Mouse (Mus musculus): ENCODE measurements around the gene Ywhag. TPM values are rescaled to one million over a fixed set of nuclear protein-coding genes. Genes with fewer than 3 reads are reported as not detected.

Gene Ywhag
- polyA plus RNA-seq, 1 experiment from 2014 or later = 208 TPM

- Histone ChIP-seq H3K27ac (ENCODE audit: low read depth, low read length) (no peak overlapping the region), H3K9ac (ENCODE audit: low read depth, low read length) (no peak overlapping the region), H3K9me3 (ENCODE audit: control insufficient read depth, low read length) (no peaks in the 10 kb centered on the region), H3K4me1 (replicated peaks; ENCODE audit: control insufficient read depth, insufficient read depth, low read length) (no peaks in the 10 kb centered on the region), H3K36me3 (ENCODE audit: control insufficient read depth, insufficient read depth, low read length) (peaks cover 18% of the 10 kb centered on the region), H3K4me2 (replicated peaks; ENCODE audit: low read depth, low read length) (no peak overlapping the region), H3K4me3 (ENCODE audit: low read depth, low read length) (no peak overlapping the region), H3K27me3 (ENCODE audit: control insufficient read depth, insufficient read depth, low read length) (no peaks in the 10 kb centered on the region)
- 90% methylated on average over 5 of the region's 5 CpGs for WGBS
- ATAC-seq (ENCODE audit: low FRiP score) (no peak), DNase-seq (ENCODE audit: low spot score) (no peak)
These were observed 21.2 kb downstream of the Ywhag start for GRCm38 (mm10) chr5:135913201-135913600.

DNA sequence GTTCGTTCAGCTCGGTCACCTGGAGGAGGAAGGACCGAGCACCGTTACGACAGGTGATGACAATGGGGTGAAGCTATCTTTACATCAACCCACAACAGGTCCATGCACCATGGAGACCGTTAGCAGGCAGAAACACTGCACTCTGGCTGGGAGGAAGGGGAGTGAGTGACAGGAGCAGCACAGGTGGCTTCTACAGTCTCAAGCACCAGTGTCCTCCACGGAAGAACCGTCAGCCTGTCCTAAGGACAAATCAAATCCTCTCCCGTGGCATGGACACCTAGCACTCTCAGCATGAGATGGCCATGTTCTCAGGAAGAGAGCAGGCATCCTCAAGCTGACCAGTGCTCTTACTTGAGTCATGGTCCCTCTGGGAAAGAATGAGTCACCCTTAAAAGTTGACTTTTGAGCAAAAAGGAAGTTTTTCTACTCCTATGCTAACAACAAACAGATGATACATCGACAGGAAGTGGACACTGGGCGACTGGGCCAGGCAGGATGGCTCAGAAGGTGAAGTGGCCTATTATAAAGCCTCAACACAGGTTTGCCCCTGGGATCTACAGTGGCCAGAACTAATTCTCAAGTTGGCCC is 22.7 kb downstream of the Ywhag start:
- no peaks in the 10 kb centered on the region for H3K4me1 ChIP-seq (replicated peaks; ENCODE audit: control insufficient read depth, insufficient read depth, low read length)
- no peak for ATAC-seq (ENCODE audit: low FRiP score)
- no peak overlapping the region for H3K9ac ChIP-seq (ENCODE audit: low read depth, low read length)
- peaks cover 16% of the 10 kb centered on the region for H3K36me3 ChIP-seq (ENCODE audit: control insufficient read depth, insufficient read depth, low read length)
- 88% methylated on average over 11 of the region's 11 CpGs for WGBS
- no peak for DNase-seq (ENCODE audit: low spot score)
- no peaks in the 10 kb centered on the region for H3K27me3 ChIP-seq (ENCODE audit: control insufficient read depth, insufficient read depth, low read length)
- H3K27ac ChIP-seq (ENCODE audit: low read depth, low read length) = no peak overlapping the region
- no peaks in the 10 kb centered on the region for H3K9me3 ChIP-seq (ENCODE audit: control insufficient read depth, low read length)
- H3K4me3 ChIP-seq (ENCODE audit: low read depth, low read length) = no peak overlapping the region
- H3K4me2 ChIP-seq (replicated peaks; ENCODE audit: low read depth, low read length) = no peak overlapping the region

GRCm38 (mm10) chr5:135910813-135911212 is 23.6 kb downstream of the Ywhag start:
- H3K9ac ChIP-seq (ENCODE audit: low read depth, low read length) = no peak overlapping the region
- H3K36me3 ChIP-seq (ENCODE audit: control insufficient read depth, insufficient read depth, low read length) = peaks cover 16% of the 10 kb centered on the region
- no peaks in the 10 kb centered on the region for H3K27me3 ChIP-seq (ENCODE audit: control insufficient read depth, insufficient read depth, low read length)
- no peaks in the 10 kb centered on the region for H3K4me1 ChIP-seq (replicated peaks; ENCODE audit: control insufficient read depth, insufficient read depth, low read length)
- no peak overlapping the region for H3K4me3 ChIP-seq (ENCODE audit: low read depth, low read length)
- H3K9me3 ChIP-seq (ENCODE audit: control insufficient read depth, low read length) = no peaks in the 10 kb centered on the region
- H3K27ac ChIP-seq (ENCODE audit: low read depth, low read length) = no peak overlapping the region
- DNase-seq (ENCODE audit: low spot score) = no peak
- H3K4me2 ChIP-seq (replicated peaks; ENCODE audit: low read depth, low read length) = no peak overlapping the region
- ATAC-seq (ENCODE audit: low FRiP score) = no peak
- WGBS = 91% methylated on average over 25 of the region's 25 CpGs

GRCm38 (mm10) chr5:135909646-135910045 is 24.8 kb downstream of the Ywhag start:
- no peak overlapping the region for H3K27ac ChIP-seq (ENCODE audit: low read depth, low read length)
- no peak overlapping the region for H3K4me3 ChIP-seq (ENCODE audit: low read depth, low read length)
- WGBS = 92% methylated on average over 10 of the region's 10 CpGs
- no peaks in the 10 kb centered on the region for H3K9me3 ChIP-seq (ENCODE audit: control insufficient read depth, low read length)
- H3K36me3 ChIP-seq (ENCODE audit: control insufficient read depth, insufficient read depth, low read length) = peaks cover 16% of the 10 kb centered on the region
- no peaks in the 10 kb centered on the region for H3K4me1 ChIP-seq (replicated peaks; ENCODE audit: control insufficient read depth, insufficient read depth, low read length)
- no peak overlapping the region for H3K4me2 ChIP-seq (replicated peaks; ENCODE audit: low read depth, low read length)
- no peak for ATAC-seq (ENCODE audit: low FRiP score)
- DNase-seq (ENCODE audit: low spot score) = no peak
- no peak overlapping the region for H3K9ac ChIP-seq (ENCODE audit: low read depth, low read length)
- H3K27me3 ChIP-seq (ENCODE audit: control insufficient read depth, insufficient read depth, low read length) = no peaks in the 10 kb centered on the region

DNA sequence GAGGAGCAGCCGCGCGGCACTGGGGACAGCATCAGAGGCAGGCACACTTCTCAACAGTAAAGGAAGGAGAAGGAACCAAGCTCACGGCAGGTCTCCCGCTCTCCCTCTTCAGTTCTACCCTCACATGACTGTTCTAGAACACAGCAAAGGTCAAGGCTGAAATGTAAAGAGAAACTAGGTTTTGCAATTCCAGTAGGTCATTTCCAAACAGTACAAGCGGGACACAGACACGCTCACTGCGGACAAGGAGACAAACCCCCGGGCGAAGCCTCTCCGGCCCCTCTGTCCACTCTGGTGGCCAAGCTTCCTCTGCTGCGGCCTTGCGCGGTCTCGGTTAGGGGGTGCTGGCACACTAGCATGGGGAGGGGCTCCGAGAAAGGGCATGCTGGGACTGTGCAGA is 25.4 kb downstream of the Ywhag start:
- no peak overlapping the region for H3K4me3 ChIP-seq (ENCODE audit: low read depth, low read length)
- no peak overlapping the region for H3K4me2 ChIP-seq (replicated peaks; ENCODE audit: low read depth, low read length)
- H3K9me3 ChIP-seq (ENCODE audit: control insufficient read depth, low read length) = no peaks in the 10 kb centered on the region
- no peaks in the 10 kb centered on the region for H3K4me1 ChIP-seq (replicated peaks; ENCODE audit: control insufficient read depth, insufficient read depth, low read length)
- H3K27ac ChIP-seq (ENCODE audit: low read depth, low read length) = no peak overlapping the region
- ATAC-seq (ENCODE audit: low FRiP score) (no peak), DNase-seq (ENCODE audit: low spot score) (no peak)
- H3K27me3 ChIP-seq (ENCODE audit: control insufficient read depth, insufficient read depth, low read length) = no peaks in the 10 kb centered on the region
- H3K36me3 ChIP-seq (ENCODE audit: control insufficient read depth, insufficient read depth, low read length) = peaks cover 16% of the 10 kb centered on the region
- H3K9ac ChIP-seq (ENCODE audit: low read depth, low read length) = no peak overlapping the region
- 96% methylated on average over 16 of the region's 16 CpGs for WGBS

GRCm38 (mm10) chr5:135908185-135908584 is 26.2 kb downstream of the Ywhag start:
- H3K36me3 ChIP-seq (ENCODE audit: control insufficient read depth, insufficient read depth, low read length) = peaks cover 16% of the 10 kb centered on the region

GRCm38 (mm10) chr5:135907256-135907655 is 27.2 kb downstream of the Ywhag start:
- Histone ChIP-seq H3K4me3 (ENCODE audit: low read depth, low read length) (no peak overlapping the region), H3K4me2 (replicated peaks; ENCODE audit: low read depth, low read length) (no peak overlapping the region), H3K9ac (ENCODE audit: low read depth, low read length) (no peak overlapping the region), H3K27me3 (ENCODE audit: control insufficient read depth, insufficient read depth, low read length) (no peaks in the 10 kb centered on the region), H3K36me3 (ENCODE audit: control insufficient read depth, insufficient read depth, low read length) (peaks cover 16% of the 10 kb centered on the region), H3K27ac (ENCODE audit: low read depth, low read length) (no peak overlapping the region), H3K9me3 (ENCODE audit: control insufficient read depth, low read length) (no peaks in the 10 kb centered on the region), H3K4me1 (replicated peaks; ENCODE audit: control insufficient read depth, insufficient read depth, low read length) (no peaks in the 10 kb centered on the region)
- 87% methylated on average over 13 of the region's 13 CpGs for WGBS
- DNase-seq (ENCODE audit: low spot score) = no peak
- ATAC-seq (ENCODE audit: low FRiP score) = no peak

More at GRCm38 (mm10) chr5:135908185-135908584, 26.2 kb downstream of the Ywhag start:
- no peak for ATAC-seq (ENCODE audit: low FRiP score)
- no peak overlapping the region for H3K27ac ChIP-seq (ENCODE audit: low read depth, low read length)
- H3K4me2 ChIP-seq (replicated peaks; ENCODE audit: low read depth, low read length) = no peak overlapping the region
- no peaks in the 10 kb centered on the region for H3K4me1 ChIP-seq (replicated peaks; ENCODE audit: control insufficient read depth, insufficient read depth, low read length)
- no peaks in the 10 kb centered on the region for H3K27me3 ChIP-seq (ENCODE audit: control insufficient read depth, insufficient read depth, low read length)
- no peaks in the 10 kb centered on the region for H3K9me3 ChIP-seq (ENCODE audit: control insufficient read depth, low read length)
- no peak overlapping the region for H3K9ac ChIP-seq (ENCODE audit: low read depth, low read length)
- WGBS = 81% methylated on average over 12 of the region's 12 CpGs
- H3K4me3 ChIP-seq (ENCODE audit: low read depth, low read length) = no peak overlapping the region
- DNase-seq (ENCODE audit: low spot score) = no peak

DNA sequence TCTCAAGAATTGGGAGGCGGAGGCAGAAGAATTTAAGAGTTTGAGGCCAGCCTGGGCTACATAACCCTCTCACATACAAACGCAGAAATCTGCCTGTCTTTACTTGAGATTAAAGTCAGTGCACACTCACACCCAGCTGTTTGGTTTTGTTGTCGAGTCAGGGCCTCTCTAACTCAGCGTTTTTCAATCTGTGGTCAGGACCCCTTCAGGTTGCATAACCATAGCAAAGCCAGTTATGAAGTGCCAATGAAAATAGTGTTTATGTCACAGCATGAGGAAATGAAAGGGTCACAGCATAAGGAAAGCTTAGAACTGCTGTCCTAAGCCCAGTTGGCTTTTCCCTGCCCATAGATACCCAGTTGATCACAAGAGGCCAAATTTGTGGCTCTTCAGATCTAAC is 27.6 kb downstream of the Ywhag start:
- 93% methylated on average over 4 of the region's 4 CpGs for WGBS
- peaks cover 16% of the 10 kb centered on the region for H3K36me3 ChIP-seq (ENCODE audit: control insufficient read depth, insufficient read depth, low read length)

More for the DNA sequence above, 27.6 kb downstream of the Ywhag start:
- Histone ChIP-seq H3K27me3 (ENCODE audit: control insufficient read depth, insufficient read depth, low read length) (no peaks in the 10 kb centered on the region), H3K4me1 (replicated peaks; ENCODE audit: control insufficient read depth, insufficient read depth, low read length) (no peaks in the 10 kb centered on the region), H3K9me3 (ENCODE audit: control insufficient read depth, low read length) (no peaks in the 10 kb centered on the region), H3K4me3 (ENCODE audit: low read depth, low read length) (no peak overlapping the region), H3K9ac (ENCODE audit: low read depth, low read length) (no peak overlapping the region), H3K27ac (ENCODE audit: low read depth, low read length) (no peak overlapping the region), H3K4me2 (replicated peaks; ENCODE audit: low read depth, low read length) (no peak overlapping the region)
- DNase-seq (ENCODE audit: low spot score) = no peak
- ATAC-seq (ENCODE audit: low FRiP score) = no peak
